20 mouse cellular contexts compared by ENCODE assay signal in the genomic region with DNA sequence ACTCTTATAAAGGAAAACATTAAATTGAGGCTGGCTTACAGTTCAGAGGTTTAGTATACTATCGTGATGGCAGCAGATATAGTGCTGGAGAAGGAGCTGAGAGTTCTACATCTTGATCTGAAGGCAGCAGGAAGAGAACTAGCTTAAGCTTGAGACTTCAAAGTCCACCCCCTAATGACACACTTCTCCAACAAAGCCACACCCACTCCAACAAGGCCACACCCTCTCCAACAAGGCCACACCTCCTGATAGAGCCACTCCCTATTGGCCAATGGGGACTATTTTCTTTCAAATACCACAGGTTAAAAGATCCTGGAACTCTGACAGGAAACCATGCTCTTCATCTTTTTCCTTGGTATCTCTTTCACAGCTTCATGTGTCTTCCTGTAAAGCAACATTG.
DNase-seq lines count a peak whose midpoint lies in the region; TF ChIP-seq lines count a peak whose summit lies in the region.
"Had no signal": no experiment of that assay in that cellular context is flagged by ENCODE, and none has a peak within 500 bp of the region (broad histone marks: within the 10 kb centered on the region; RNA-seq: fewer than 3 reads in every experiment).

No protein-coding gene starts in this region.

- H3K27ac ChIP-seq in kidney, adult 2 months (ENCODE audit: insufficient read depth, low read depth, low read length): no peak overlapping the region
- H3K27ac ChIP-seq: embryonic facial prominence, embryonic 10.5 days; embryonic facial prominence, embryonic 12.5 days; forebrain, embryonic 13.5 days; forebrain, embryonic 15.5 days had no signal

- H3K4me3 ChIP-seq in kidney, adult 2 months (ENCODE audit: insufficient read depth, low read depth, low read length): no peak overlapping the region
- H3K4me3 ChIP-seq: embryonic facial prominence, embryonic 10.5 days; embryonic facial prominence, embryonic 12.5 days; forebrain, embryonic 13.5 days; forebrain, embryonic 15.5 days had no signal

- H3K4me1 ChIP-seq in kidney, adult 2 months (ENCODE audit: control insufficient read depth, insufficient read depth, low read length): no peaks in the 10 kb centered on the region
- H3K4me1 ChIP-seq: embryonic facial prominence, embryonic 10.5 days; embryonic facial prominence, embryonic 12.5 days; forebrain, embryonic 13.5 days; forebrain, embryonic 15.5 days had no signal

- TF ChIP-seq CTCF in kidney, adult 2 months (conservative IDR thresholded peaks at IDR 0.05; ENCODE audit: insufficient read depth, insufficient read length, low read depth, low read length): no peak

- WGBS in kidney, adult 2 months: 79% methylated on average over 1 of the region's 1 CpGs

- no peak for TF ChIP-seq POLR2A in kidney, adult 2 months (IDR thresholded peaks at IDR 0.05; ENCODE audit: low read depth, low read length)

- no peaks in the 10 kb centered on the region for H3K36me3 ChIP-seq in kidney, adult 2 months (ENCODE audit: control insufficient read depth, insufficient read depth, low read length)
- H3K36me3 ChIP-seq: embryonic facial prominence, embryonic 10.5 days; embryonic facial prominence, embryonic 12.5 days; forebrain, embryonic 15.5 days; G1E had no signal

- no peaks in the 10 kb centered on the region; the same call in 1 of the 2 replicates for H3K27me3 ChIP-seq in kidney, adult 2 months (replicated peaks; ENCODE audit: control insufficient read depth, insufficient read depth, low read length)
- H3K27me3 ChIP-seq: embryonic facial prominence, embryonic 12.5 days; forebrain, embryonic 13.5 days; forebrain, embryonic 15.5 days; Patski had no signal

- DNase-seq in ES-CJ7 (ENCODE audit: low read depth, low spot score): peak; percentile 22
- DNase-seq in R1 (ENCODE audit: low read depth, low spot score): peak; percentile 64
- DNase-seq in layer of hippocampus, adult 11-12 months (ENCODE audit: low spot score): no peak
- no peak for DNase-seq in kidney, adult 2 months
- no peak for DNase-seq in thymus, postnatal 4 days
- DNase-seq: adrenal gland, adult 8-10 months; adrenal gland, postnatal 14 days; adrenal gland, postnatal 36 days; cerebellum, adult 11-12 months; cerebellum, adult 2 months; cerebellum, adult 9-10 months; cerebellum, postnatal 10 days; cerebellum, postnatal 25 days; forebrain, postnatal 0 days had no signal

Comparison
In these comparisons a context has a peak if more than half of its experiments do, and no peak if none do; other contexts are left out.
1. DNase-seq: peak in ES-CJ7 (single experiment) and R1 (single experiment); none in layer of hippocampus, adult 11-12 months (single experiment), kidney, adult 2 months (single experiment) and thymus, postnatal 4 days (single experiment).